Mouse (Mus musculus): ENCODE results near the gene Usf1. TPM values are rescaled to one million over a fixed set of nuclear protein-coding genes. Genes with fewer than 3 reads are reported as not detected.

Gene Usf1
- 133 and 148 TPM in 2 replicates for total RNA-seq (2014; rRNA removed)
- polyA plus RNA-seq (2015; fragmentation: Nextera tagmentation; extraction: Ambion mirVana) = 132 and 141 TPM in 2 replicates

DNA sequence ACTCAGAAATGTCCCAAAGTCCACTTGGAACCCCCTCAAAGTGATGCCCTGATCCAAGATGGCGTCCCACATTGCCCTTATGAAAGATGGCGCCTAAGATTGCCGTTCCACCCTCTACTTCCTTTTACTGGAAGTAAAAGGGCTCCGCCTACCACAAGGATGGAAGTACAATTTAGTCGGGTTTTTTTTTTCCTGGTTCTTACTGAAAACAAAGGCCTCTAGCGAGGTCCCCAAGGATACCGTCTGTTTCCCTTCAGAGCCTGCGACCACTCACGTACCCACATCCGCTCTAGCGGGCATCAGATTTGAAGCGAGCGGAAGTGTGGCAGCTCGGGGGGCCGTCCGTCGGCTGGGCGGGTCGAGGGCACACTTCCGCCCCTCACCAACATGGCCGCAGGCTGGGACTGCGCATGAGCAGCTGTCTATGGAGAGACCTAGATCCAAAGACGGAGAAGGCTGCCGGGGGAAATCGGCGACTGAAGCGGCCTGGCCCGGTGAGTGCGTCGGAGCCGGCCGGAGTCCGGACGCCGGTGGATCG is at the start of gene Usf1:
Gene Usf1 (plus strand): TSS at position 367 of the 538 bp plus-strand sequence.
- DNase-seq (ENCODE audit: low spot score) (peak; percentile 98), ATAC-seq (peak; percentile 98)
- Histone ChIP-seq H3K4me3 (ENCODE audit: low read length) (peak within 1 kb of the TSS; percentile 87), H3K27ac (peak within 1 kb of the TSS; percentile 96), H3K9ac (replicated peaks; ENCODE audit: low read length) (peak within 1 kb of the TSS; percentile 92), H3K4me1 (ENCODE audit: insufficient read depth, low read length) (peaks cover 4% of the 10 kb centered on the region; the same call in 1 of the 2 replicates), H3K27me3 (ENCODE audit: insufficient read depth, low read length) (no peaks in the 10 kb centered on the region), H3K36me3 (ENCODE audit: insufficient read depth, low read length) (peaks cover 10% of the 10 kb centered on the region; the same call in 1 of the 2 replicates), H3K9me3 (ENCODE audit: low read length) (no peaks in the 10 kb centered on the region), H3K4me2 (ENCODE audit: low read depth, low read length) (peak within 1 kb of the TSS; percentile 71)
- WGBS = under 1% methylated on average over 36 of the region's 36 CpGs
- no peak for TF ChIP-seq CTCF (IDR thresholded peaks at IDR 0.05; ENCODE audit: low read depth)

DNA sequence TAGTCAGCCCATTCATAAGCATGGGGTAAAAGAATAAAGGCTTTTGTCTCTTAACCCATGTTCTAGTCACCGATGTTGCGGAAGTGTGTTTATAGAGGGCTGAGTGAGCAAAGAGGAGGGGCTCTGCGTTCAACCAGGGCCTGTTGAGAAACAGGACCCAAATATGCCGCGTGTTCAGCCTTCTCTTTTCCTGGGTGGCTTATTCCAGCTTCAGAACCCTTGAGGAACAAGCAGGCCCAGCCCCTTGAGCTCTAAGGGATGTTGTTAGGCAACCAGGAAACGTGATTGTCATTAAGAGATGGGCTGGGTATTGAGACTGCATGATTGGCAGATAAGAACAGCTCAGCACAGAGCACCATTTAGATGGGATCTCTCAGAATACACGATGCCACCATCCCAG is 45.2 kb upstream of the Usf1 start:
- Histone ChIP-seq H3K4me2 (ENCODE audit: low read depth, low read length) (no peak overlapping the region), H3K4me1 (ENCODE audit: insufficient read depth, low read length) (no peaks in the 10 kb centered on the region), H3K9me3 (ENCODE audit: low read length) (no peaks in the 10 kb centered on the region), H3K4me3 (ENCODE audit: low read length) (no peak overlapping the region), H3K36me3 (ENCODE audit: insufficient read depth, low read length) (no peaks in the 10 kb centered on the region), H3K27me3 (ENCODE audit: insufficient read depth, low read length) (no peaks in the 10 kb centered on the region), H3K27ac (no peak overlapping the region), H3K9ac (replicated peaks; ENCODE audit: low read length) (no peak overlapping the region)
- no peak for TF ChIP-seq CTCF (IDR thresholded peaks at IDR 0.05; ENCODE audit: low read depth)
- 55% methylated on average over 7 of the region's 7 CpGs for WGBS
- DNase-seq (ENCODE audit: low spot score) (no peak), ATAC-seq (no peak)

DNA sequence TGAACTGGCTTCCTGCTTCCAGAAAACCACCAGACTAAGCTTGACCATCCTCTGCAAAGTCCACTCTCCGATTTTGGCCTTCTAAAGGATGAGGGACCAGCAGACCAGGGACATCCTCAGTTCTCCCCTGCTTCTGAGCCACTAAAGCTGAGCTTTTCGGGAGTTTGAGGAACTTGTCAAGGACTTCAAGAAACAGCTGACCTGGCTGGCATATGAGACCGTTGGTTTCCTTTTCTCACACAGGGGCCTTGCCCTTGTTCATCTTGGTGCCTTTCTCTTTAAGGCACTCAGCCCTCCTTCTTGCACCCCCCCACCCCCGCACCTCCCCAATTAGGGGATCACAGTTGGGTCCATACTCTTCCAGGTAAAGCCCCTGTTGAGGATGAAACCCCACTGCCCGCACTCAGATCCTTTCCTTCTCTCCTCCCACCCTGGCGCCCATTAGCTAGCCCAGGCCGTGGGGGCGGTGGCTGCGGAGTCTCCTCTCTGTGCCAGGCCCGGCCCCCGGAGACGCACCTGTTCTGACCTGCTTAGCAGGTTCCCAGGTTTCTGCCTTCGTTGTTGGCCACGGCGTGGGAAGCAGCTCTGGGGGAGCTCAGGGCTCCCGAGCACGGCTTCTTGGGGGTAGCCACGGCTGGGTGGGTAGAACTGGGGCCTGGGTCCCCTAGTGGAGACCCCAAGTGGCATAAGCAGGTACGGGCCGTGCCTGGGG is 41.1 kb upstream of the Usf1 start, which contains the start of gene Nectin4:
Gene Nectin4 (plus strand): TSS at position 255 of the 712 bp plus-strand sequence.
- no peaks in the 10 kb centered on the region for H3K36me3 ChIP-seq (ENCODE audit: insufficient read depth, low read length)
- no peak within 1 kb of the TSS for H3K4me2 ChIP-seq (ENCODE audit: low read depth, low read length)
- no peaks in the 10 kb centered on the region for H3K4me1 ChIP-seq (ENCODE audit: insufficient read depth, low read length)
- DNase-seq (ENCODE audit: low spot score) = no peak
- ATAC-seq = no peak
- no peak within 1 kb of the TSS for H3K4me3 ChIP-seq (ENCODE audit: low read length)
- 46% methylated on average over 19 of the region's 20 CpGs for WGBS
- H3K27ac ChIP-seq = no peak within 1 kb of the TSS
- no peak within 1 kb of the TSS for H3K9ac ChIP-seq (replicated peaks; ENCODE audit: low read length)
- H3K9me3 ChIP-seq (ENCODE audit: low read length) = no peaks in the 10 kb centered on the region
- no peaks in the 10 kb centered on the region for H3K27me3 ChIP-seq (ENCODE audit: insufficient read depth, low read length)
- no peak for TF ChIP-seq CTCF (IDR thresholded peaks at IDR 0.05; ENCODE audit: low read depth)

DNA sequence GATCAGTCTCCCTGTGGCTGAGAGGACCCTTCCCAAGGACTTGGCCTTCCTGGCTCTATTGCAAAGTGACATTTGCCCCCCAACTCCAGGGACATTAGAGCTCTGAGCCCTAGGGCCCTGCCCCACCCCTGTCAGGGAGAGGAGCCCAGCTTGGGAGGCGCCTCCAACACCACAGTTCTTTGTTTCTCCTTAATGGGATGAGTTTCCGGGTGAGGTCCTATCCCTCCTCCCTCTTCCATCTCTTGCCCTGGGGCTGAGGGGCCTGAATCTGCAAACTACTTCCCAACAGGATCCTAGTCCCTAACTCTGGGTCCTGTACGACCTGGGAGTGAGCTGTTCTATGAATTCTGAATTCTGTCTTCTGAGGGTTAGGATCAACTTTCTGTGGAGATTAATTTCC is 38.2 kb upstream of the Usf1 start:
- WGBS = 67% methylated on average over 3 of the region's 3 CpGs
- Histone ChIP-seq H3K4me3 (ENCODE audit: low read length) (no peak overlapping the region), H3K27ac (no peak overlapping the region), H3K9me3 (ENCODE audit: low read length) (no peaks in the 10 kb centered on the region), H3K9ac (replicated peaks; ENCODE audit: low read length) (no peak overlapping the region), H3K27me3 (ENCODE audit: insufficient read depth, low read length) (no peaks in the 10 kb centered on the region), H3K4me2 (ENCODE audit: low read depth, low read length) (no peak overlapping the region), H3K4me1 (ENCODE audit: insufficient read depth, low read length) (no peaks in the 10 kb centered on the region), H3K36me3 (ENCODE audit: insufficient read depth, low read length) (no peaks in the 10 kb centered on the region)
- ATAC-seq (no peak), DNase-seq (ENCODE audit: low spot score) (no peak)
- TF ChIP-seq CTCF (IDR thresholded peaks at IDR 0.05; ENCODE audit: low read depth) = no peak

DNA sequence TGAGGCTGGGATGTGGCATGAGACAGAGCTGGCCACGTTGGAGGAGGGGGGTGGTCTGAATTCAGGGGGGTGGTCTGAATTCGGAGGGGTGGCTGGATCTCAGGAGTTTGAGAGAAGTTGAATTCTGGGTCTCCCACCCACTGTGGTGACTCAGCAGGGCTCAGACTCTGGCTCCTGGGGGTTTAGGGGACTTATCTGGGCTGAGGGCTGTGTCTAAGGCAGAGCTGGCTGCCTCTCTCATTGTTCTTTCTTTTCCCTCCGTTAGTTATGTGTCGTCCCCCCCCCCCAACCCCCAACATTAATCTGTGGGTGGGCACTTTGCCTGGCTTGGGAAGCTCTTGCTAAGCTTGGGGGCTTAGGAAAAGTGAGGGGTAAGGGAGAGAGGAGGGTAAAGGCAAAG is 37.2 kb upstream of the Usf1 start:
- Histone ChIP-seq H3K9me3 (ENCODE audit: low read length) (no peaks in the 10 kb centered on the region), H3K4me3 (ENCODE audit: low read length) (no peak overlapping the region), H3K9ac (replicated peaks; ENCODE audit: low read length) (no peak overlapping the region), H3K36me3 (ENCODE audit: insufficient read depth, low read length) (no peaks in the 10 kb centered on the region), H3K27ac (no peak overlapping the region), H3K4me2 (ENCODE audit: low read depth, low read length) (no peak overlapping the region), H3K27me3 (ENCODE audit: insufficient read depth, low read length) (no peaks in the 10 kb centered on the region), H3K4me1 (ENCODE audit: insufficient read depth, low read length) (no peaks in the 10 kb centered on the region)
- DNase-seq (ENCODE audit: low spot score) (no peak), ATAC-seq (no peak)
- WGBS = 10% methylated on average over 4 of the region's 4 CpGs
- no peak for TF ChIP-seq CTCF (IDR thresholded peaks at IDR 0.05; ENCODE audit: low read depth)

DNA sequence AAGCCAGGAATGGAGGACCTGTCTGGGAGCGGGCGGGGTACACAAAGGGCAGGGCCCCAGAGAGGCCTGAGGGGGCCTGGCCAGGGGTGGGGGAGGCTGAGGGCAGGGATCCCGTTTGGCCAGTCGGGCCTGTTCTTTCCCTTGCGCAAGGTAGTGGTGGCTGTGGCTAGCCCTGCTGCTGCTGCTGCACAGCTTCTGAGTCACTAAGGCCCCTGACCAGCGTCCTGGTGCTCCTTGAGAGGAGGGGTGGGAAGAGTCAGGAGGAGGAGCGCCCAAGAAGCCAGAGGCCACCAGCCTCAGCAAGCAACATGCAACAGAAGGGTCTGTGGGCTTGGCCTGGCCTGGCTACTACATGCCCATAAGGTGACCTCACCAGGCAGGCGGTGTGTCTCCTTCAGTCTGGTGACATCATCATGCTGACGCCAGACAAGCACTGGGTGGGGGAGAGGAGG is 35.4 kb upstream of the Usf1 start:
- H3K36me3 ChIP-seq (ENCODE audit: insufficient read depth, low read length) = no peaks in the 10 kb centered on the region
- H3K4me1 ChIP-seq (ENCODE audit: insufficient read depth, low read length) = peaks cover 7% of the 10 kb centered on the region; the same call in 1 of the 2 replicates
- ATAC-seq (no peak), DNase-seq (ENCODE audit: low spot score) (no peak)
- TF ChIP-seq CTCF (IDR thresholded peaks at IDR 0.05; ENCODE audit: low read depth) = no peak
- H3K4me2 ChIP-seq (ENCODE audit: low read depth, low read length) = no peak overlapping the region
- H3K9me3 ChIP-seq (ENCODE audit: low read length) = no peaks in the 10 kb centered on the region
- no peak overlapping the region for H3K4me3 ChIP-seq (ENCODE audit: low read length)
- WGBS = 59% methylated on average over 9 of the region's 9 CpGs
- H3K9ac ChIP-seq (replicated peaks; ENCODE audit: low read length) = no peak overlapping the region
- H3K27ac ChIP-seq = no peak overlapping the region
- H3K27me3 ChIP-seq (ENCODE audit: insufficient read depth, low read length) = no peaks in the 10 kb centered on the region

DNA sequence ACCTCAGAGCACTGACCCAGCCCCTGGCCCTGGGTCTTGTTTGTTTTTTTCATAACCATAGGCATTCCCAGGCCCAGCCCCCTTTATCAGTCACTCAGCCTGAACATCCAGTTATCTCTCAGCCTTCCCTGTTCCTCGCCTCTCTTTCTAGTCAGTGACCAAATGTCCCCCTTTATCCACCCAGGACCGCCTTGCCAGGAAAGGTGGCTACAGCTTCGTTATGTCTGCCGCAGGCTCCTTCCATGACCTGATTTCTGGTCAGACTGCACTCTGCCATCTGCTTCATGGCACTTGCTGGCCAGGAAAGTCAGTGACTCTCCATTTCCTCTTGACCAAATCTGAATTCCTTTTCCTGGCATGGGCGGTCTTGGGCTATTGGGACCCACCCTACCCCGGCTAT is 32.8 kb upstream of the Usf1 start:
- Histone ChIP-seq H3K9me3 (ENCODE audit: low read length) (no peaks in the 10 kb centered on the region), H3K27ac (no peak overlapping the region), H3K4me3 (ENCODE audit: low read length) (no peak overlapping the region), H3K27me3 (ENCODE audit: insufficient read depth, low read length) (no peaks in the 10 kb centered on the region), H3K36me3 (ENCODE audit: insufficient read depth, low read length) (no peaks in the 10 kb centered on the region), H3K4me2 (ENCODE audit: low read depth, low read length) (no peak overlapping the region), H3K9ac (replicated peaks; ENCODE audit: low read length) (no peak overlapping the region), H3K4me1 (ENCODE audit: insufficient read depth, low read length) (peaks cover 7% of the 10 kb centered on the region; the same call in 1 of the 2 replicates)
- WGBS = 89% methylated on average over 6 of the region's 6 CpGs
- no peak for DNase-seq (ENCODE audit: low spot score)
- TF ChIP-seq CTCF (IDR thresholded peaks at IDR 0.05; ENCODE audit: low read depth) = no peak
- ATAC-seq = no peak
